Mouse (Mus musculus) adrenal gland (tissue): ENCODE measurements around the gene H2-Q4.
"Not testable (repeated sequence)": the region's sequence is repeated elsewhere in the genome, so short reads cannot be mapped to it uniquely, and the experiment has no call there.

Experiments used
- intact Hi-C: fragments of 180-260 bp; cut with DNase I; formaldehyde crosslinking; loops from one replicate; pipeline ENCODE4 v1.15.1; 2025

The H2-Q4 gene

DNA sequence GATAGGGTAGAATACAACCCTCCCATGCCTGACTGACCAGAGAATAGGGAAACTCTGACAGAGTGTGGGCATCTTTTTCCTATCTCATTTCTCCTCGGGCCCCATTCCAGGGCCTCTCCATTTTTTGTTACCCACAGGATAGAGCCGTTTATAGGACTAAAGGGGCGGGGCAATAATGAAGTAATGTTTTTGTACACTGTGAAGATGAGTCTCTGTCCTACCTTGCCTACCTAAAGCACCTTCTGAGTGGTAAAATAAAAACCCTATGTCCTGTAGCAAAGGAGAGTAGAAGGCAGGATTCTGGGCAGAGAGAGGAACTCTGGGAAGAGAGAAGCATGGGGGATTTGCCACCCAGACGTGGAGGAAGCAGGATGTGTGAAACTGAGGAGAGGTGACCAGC, 40.1 kb downstream of the H2-Q4 start:
- intact Hi-C loops, result not testable (repeated sequence)

DNA sequence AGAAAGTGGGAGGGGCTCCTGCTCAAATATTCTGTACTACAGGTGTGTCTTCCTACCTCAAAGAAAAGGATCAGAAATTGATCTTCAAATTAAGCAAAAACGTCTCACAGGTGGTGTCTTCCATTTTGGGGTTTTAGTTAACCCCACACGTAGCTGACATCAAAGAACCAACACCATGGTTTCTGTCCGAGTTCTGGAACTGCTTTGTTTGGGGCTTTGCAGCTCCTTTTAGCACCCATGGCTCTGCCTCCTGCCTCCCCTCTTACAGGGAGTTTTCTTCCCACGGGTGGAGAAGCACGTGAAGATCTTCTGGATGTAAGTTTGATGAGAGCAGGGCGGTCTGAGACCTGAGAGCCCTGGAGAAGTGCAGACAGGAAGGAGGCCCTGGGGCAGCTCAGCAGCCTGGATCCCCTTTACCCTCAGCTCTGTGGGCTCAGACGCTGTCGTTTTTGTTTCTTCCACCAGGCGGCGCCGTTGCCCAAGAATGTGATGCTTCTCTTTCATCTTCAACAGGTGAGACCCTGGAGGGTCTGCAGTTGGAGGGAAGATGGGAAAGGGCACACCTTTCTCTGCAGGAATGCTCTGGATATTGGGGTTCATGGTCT, 40.9 kb downstream of the H2-Q4 start:
- intact Hi-C loops, result not testable (repeated sequence)

DNA sequence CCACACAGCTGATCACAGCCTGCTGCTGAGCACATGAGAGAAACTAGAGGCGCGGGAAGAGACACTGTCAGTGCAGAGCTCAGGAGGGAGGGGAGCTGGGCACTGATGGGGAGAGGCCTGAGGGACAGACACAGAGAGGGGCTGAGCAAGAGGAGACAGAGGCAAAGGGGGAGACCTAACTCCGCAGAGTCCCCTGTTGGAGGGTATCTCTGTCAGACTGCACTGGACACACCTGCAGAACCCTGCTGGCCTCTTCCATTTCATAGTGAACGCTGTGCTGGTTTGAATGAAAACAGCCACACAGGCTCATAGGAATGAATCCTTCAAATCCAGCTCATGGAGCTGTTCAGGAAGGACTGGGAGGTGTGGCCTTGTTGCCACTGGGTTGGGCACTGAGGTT, 41.9 kb downstream of the H2-Q4 start:
- intact Hi-C loops, result not testable (repeated sequence)

DNA sequence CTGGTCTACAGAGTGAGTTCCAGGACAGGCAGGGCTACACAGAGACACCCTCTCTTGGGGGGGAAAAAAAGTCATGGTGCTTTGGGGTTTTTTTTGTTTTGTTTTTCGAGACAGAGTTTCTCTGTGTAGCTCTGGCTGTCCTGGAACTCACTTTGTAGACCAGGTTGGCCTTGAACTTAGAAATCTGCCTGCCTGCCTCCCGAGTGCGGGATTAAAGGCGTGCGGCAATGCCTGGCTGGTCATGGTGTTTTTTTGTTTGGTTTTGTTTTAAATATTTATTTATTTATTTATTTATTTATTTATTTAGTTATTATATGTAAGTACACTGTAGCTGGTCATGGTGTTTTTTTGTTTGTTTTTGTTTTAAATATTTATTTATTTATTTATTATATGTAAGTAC, 42.9 kb downstream of the H2-Q4 start:
- intact Hi-C loops, result not testable (repeated sequence)

DNA sequence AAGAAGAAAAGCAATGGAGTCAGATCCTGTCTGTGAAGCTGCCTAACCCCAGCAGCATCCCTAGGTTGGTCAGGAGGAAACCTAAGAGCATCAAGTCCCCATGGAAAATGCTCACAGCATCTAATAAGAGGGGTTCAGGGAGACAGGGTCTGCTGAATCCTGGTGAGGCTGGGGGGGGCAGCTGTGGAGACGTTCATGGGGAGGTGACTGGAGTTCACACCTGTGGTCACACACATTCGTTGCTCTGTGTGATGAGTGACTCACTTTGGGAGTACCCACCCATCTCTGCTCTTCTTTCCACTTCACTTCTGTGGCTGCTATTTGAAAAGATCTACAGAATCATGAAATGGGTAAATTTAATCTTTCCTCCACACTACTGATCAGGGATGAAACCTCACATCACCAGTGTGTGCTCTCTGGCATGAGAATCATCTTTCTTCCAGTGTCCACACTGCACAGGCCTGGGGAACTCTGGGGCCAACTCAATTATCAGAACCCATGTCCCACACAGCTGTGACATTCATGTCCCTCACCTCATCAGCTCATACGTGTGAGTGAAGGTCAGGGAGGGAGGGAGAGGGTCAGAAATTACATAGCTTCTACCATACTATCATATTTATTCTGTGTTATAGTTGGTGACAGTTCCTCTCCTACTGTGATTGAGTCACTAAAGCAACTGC, 43.9 kb downstream of the H2-Q4 start:
- intact Hi-C loops, result not testable (repeated sequence)

DNA sequence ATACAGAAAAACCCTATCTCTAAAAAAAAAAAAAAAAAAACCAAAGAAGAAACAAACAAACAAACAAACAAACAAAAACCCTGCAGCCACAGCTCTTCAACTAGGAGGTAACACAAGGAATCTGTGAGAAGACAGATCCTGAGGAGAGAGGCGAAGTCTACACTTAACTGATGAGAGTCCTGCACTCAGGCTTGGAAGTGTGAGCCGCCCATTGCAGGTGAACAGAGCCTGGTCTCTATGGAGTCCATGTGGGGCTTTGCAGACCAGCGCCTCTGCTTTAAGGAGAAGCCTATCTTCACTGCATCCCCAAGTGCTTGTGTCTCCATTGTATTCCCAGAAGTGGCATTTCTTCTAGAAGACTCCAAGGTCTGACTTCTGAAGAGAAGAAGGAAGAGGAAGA, 44.7 kb downstream of the H2-Q4 start:
- intact Hi-C loops, result not testable (repeated sequence)

DNA sequence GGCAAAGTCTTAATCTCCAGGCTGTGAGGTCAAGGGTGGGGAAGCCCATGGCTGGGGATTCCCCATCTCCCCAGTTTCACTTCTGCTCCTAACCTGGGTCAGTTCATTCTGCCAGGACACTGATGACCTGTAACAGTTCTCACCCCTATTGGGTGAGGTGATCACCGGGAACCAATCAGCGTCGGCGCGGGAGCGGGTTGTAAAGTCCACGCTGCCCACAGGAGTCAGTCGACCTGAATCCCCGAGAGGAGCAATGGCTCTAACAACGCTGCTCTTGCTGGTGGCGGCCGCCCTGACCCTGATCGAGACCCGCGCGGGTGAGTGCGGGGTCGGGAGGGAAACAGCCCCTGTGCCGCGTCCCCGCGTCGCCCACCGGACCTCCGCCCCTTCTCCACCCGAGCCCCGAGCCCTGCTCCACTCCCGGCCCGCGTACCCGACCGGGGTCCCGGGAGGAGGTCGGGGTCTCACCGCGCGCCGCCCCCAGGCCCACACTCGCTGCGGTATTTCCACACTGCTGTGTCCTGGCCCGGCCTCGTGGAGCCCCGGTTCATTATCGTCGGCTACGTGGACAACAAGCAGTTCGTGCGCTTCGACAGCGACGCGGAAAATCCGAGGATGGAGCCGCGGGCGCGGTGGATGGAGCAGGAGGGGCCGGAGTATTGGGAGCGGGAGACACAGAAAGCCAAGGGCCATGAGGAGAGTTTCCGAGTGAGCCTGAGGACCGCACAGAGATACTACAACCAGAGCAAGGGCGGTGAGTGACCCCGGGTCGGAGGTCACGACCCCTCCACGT, 45.4 kb downstream of the H2-Q4 start, which contains the start of gene H2-Q6:
H2-Q6 (plus strand) TSS at position 227 of the 793 bp plus-strand sequence.
- intact Hi-C loops, result not testable (repeated sequence)

DNA sequence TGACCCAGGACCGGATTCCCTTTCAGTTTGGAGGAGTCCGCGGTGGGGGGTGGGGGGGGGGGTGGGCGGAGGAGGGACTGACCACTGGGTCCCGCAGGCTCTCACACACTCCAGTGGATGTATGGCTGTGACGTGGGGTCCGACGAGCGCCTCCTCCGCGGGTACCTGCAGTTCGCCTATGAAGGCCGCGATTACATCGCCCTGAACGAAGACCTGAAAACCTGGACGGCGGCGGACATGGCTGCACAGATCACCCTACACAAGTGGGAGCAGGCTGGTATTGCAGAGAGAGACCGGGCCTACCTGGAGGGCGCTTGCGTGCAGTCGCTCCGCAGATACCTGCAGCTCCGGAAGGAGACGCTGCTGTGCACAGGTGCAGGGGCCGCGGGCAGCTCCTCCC, 46.1 kb downstream of the H2-Q4 start:
- intact Hi-C loops, result not testable (repeated sequence)

DNA sequence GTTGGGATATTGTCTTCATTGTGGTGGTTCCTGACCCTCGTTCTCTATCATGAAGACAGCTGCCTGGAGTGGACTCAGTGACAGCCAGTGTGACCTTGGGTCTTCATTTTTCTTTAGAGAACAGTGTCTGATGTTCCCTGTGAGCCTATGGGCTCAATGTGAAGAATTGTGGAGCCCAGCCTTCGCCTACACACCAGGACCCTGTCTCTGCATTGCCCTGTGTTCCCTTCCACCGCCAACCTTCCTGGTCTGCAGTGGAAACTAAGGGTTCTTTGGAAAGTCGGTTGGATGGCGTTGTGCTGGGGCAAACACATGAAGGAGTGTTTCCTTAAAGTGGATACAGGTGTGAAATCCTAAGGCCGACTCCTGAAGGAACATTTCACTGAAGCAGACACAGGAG, 49.5 kb downstream of the H2-Q4 start:
- intact Hi-C loops, result not testable (repeated sequence)

DNA sequence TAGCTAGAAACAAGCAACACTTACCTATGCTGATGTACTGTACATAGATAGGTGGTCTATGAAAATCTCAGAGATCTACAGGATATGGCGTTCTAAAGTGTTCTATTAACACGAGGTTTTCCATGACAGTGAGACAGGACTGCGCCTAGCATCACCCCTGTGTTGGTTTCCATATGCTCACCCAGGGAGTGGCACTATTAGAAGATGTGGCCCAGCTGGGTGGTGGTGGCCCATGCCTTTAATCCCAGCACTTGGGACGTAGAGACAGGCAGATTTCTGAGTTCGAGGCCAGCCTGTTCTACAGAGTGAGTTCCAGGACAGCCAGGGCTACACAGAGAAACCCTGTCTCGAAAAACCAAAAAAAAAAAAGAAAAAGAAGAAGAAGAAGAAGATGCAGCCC, 51.3 kb downstream of the H2-Q4 start:
- intact Hi-C loops, result not testable (repeated sequence)

DNA sequence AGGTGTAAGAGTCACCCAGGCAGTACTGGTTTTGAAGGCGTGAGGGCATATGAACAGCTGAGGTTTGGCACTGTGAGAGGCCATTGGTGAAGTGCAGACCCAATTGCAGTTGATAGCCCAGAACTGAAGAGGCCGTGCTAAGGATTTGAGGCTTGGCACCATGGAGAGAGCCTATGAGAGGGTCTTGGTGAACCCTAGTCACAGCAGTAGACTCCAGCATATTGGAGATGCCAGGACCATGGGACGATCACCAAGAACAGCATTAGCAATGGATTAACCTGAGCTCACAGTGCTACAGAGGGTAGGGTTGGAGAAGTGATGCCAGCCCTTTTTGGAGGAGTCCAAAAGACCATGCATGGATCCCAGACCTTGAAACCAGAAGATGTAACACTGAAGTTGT, 52.8 kb downstream of the H2-Q4 start:
- intact Hi-C loops, result not testable (repeated sequence)

DNA sequence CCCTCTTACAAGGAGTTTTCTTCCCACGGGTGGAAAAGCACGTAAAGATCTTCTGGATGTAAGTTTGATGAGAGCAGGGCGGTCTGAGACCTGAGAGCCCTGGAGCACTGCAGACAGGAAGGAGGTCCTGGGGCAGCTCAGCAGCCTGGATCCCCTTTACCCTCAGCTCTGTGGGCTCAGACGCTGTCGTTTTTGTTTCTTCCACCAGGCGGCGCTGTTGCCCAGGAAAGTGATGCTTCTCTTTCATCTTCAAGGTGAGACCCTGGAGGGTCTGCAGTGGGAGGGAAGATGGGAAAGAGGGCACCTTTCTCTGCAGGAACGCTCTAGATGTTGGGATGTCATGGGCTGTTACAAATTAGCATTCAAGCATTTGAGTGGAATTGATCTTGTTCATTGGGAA, 55.4 kb downstream of the H2-Q4 start:
- intact Hi-C loops, result not testable (repeated sequence)
